Mouse (Mus musculus) thymus, adult 2 months (tissue): ENCODE results near the gene Ces1b. TPM values are rescaled to one million over a fixed set of nuclear protein-coding genes. Genes with fewer than 3 reads are reported as not detected.

Experiments used
- DNase-seq: peaks from one replicate; pipeline ENCODE4 v3.0.0; 2021
- H3K27ac ChIP-seq: fragments of 200-500 bp; 2 replicates; pipeline ENCODE4 v1.5.1; 2012; ENCODE audit warnings: low read length, control low read depth; ENCODE audit not compliant: control insufficient read depth, insufficient read depth
- H3K27me3 ChIP-seq: fragments of 200-500 bp; 2 replicates; pipeline ENCODE4 v1.6.1; 2012; ENCODE audit warnings: mild to moderate bottlenecking, low read length, moderate library complexity, mixed read lengths; ENCODE audit not compliant: control insufficient read depth, insufficient read depth
- H3K36me3 ChIP-seq: fragments of 200-500 bp; 2 replicates; pipeline ENCODE4 v1.6.1; 2012; ENCODE audit warnings: mild to moderate bottlenecking, low read length, moderate library complexity; ENCODE audit not compliant: control insufficient read depth, insufficient read depth
- H3K4me1 ChIP-seq: fragments of 200-500 bp; replicated peaks from 2 replicates; pipeline ENCODE4 v1.6.1; 2012; ENCODE audit warnings: low read length; ENCODE audit not compliant: control insufficient read depth, insufficient read depth
- H3K4me3 ChIP-seq: fragments of 200-500 bp; 2 replicates; pipeline ENCODE4 v1.5.1; 2012; ENCODE audit warnings: mild to moderate bottlenecking, low read length, control low read depth, moderate library complexity; ENCODE audit not compliant: control insufficient read depth, insufficient read depth
- CTCF ChIP-seq: fragments of 200-500 bp; IDR thresholded peaks from 2 replicates; pipeline ENCODE4 v1.5.1; 2012; ENCODE audit warnings: mild to moderate bottlenecking, control low read depth, low read length, moderate library complexity, borderline replicate concordance; ENCODE audit not compliant: control insufficient read depth, poor library complexity, insufficient read depth; ENCODE audit errors: extremely low read depth
- POLR2A ChIP-seq: fragments of 200-500 bp; IDR thresholded peaks from 2 replicates; pipeline ENCODE4 v1.6.1; 2012; ENCODE audit warnings: mild to moderate bottlenecking, low read length, control low read depth, moderate library complexity; ENCODE audit not compliant: control insufficient read depth, poor library complexity, insufficient read depth; ENCODE audit errors: extremely low read depth
- WGBS: fragments of 180-500 bp; shearing (Covaris S2); methylation state at CpG from one replicate; pipeline ENCODE4 v1.1.7; 2018; 5-methylcytosine and 5-hydroxymethylcytosine counted together
- polyA plus RNA-seq: library from polyadenylated mRNA; depleted of rRNA; stranded (reverse); fragments of >200 nt; gene quantifications from 2 replicates; pipeline ENCODE4 v1.2.3, GENCODE M21; 2012

Gene Ces1b
- polyA plus RNA-seq, 1 experiment = 0.73 TPM

DNA sequence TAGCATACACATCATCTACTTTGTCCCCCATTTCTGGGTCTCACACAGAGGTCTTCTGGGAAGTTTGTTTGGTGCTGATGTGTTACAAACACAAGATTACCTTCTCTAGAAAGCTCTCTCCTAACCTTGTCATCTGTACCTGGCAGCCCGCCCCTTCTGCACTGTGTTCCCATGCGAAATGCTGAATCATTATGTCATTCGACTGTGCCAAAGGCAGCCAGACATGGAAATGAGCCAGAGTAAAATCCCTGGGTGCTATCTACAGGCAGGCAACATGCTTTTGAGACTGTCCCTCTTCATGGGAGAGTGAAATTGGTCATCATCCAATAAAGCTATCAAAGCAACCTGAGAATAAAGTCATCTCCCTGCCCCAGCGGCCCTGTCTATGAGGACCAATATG is 4.6 kb downstream of the Ces1b start:
- no peak for DNase-seq
- no peak overlapping the region for H3K4me3 ChIP-seq
- no peaks in the 10 kb centered on the region for H3K4me1 ChIP-seq
- no peak overlapping the region for H3K27ac ChIP-seq
- no peaks in the 10 kb centered on the region for H3K27me3 ChIP-seq
- H3K36me3 ChIP-seq = no peaks in the 10 kb centered on the region
- 50% methylated on average over 4 of the region's 4 CpGs for WGBS
- TF ChIP-seq POLR2A (no peak), CTCF (no peak)

DNA sequence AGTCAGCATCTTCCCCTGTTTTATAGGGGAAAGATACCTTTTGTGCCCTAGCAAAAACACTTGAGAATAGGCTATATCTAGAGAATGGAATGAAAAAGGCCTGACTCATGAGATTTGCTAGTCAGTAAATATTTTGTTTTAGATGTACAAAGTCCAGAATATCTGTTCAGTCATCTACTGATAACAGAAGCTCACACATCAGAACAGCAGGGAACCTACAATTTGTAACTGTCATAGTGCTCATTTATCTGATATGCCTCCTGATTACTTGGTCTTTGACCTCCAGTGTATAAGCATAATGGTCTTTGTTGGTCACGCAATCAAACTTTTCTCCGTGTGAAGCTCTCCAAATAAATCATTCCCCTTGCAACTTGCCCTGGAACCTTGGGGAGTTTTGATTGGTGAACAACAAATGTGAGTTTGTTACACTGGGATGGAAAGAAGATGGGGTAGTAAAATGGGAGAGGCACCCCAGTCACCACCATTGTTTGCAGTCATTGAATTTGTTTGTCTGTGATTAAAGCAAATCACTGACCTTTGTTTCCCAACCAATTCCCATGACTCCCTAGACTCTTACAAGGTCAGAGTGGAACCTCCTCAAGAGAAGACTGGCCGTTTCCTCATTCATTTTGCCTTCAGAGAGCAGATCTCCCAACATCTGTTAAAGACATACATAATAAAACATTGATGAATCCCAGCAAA is 16.2 kb downstream of the Ces1b start:
- no peak for TF ChIP-seq POLR2A
- TF ChIP-seq CTCF = no peak
- WGBS = 88% methylated on average over 3 of the region's 3 CpGs
- H3K4me1 ChIP-seq = no peaks in the 10 kb centered on the region
- no peak overlapping the region for H3K27ac ChIP-seq
- no peak for DNase-seq
- H3K36me3 ChIP-seq = no peaks in the 10 kb centered on the region
- H3K27me3 ChIP-seq = no peaks in the 10 kb centered on the region
- no peak overlapping the region for H3K4me3 ChIP-seq

- TF ChIP-seq CTCF = no peak
- no peak for TF ChIP-seq POLR2A
- Histone ChIP-seq H3K36me3 (no peaks in the 10 kb centered on the region), H3K4me1 (no peaks in the 10 kb centered on the region), H3K27ac (no peak overlapping the region), H3K4me3 (no peak overlapping the region), H3K27me3 (no peaks in the 10 kb centered on the region)
- DNase-seq = peak; percentile 1
- WGBS = 27% methylated on average over 2 of the region's 2 CpGs
Measured at GRCm38 (mm10) chr8:93059185-93059584, 20.6 kb downstream of the Ces1b start.

DNA sequence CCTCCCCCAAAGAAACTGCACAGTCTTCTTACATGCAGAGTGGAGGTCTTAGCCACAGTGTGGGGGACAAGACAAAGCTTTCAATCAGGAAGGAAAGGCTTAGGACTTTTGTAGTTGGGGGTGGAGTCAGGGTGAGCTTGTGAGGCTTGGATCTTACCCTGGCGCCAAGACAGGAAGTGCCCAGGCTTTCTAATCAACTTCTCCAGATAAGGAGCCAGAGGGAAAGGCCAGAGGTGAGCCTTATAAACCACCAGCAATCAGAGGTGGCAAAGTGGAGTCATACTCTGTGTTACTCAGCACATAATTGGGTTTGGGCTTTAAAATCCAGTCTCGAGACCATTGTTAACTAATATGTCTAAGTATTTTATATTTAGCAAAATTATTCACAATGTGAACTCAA is 24.6 kb downstream of the Ces1b start:
- Histone ChIP-seq H3K27ac (no peak overlapping the region), H3K36me3 (no peaks in the 10 kb centered on the region), H3K4me1 (no peaks in the 10 kb centered on the region), H3K27me3 (no peaks in the 10 kb centered on the region), H3K4me3 (no peak overlapping the region)
- 54% methylated on average over 2 of the region's 2 CpGs for WGBS
- DNase-seq = no peak
- TF ChIP-seq CTCF = no peak
- no peak for TF ChIP-seq POLR2A

DNA sequence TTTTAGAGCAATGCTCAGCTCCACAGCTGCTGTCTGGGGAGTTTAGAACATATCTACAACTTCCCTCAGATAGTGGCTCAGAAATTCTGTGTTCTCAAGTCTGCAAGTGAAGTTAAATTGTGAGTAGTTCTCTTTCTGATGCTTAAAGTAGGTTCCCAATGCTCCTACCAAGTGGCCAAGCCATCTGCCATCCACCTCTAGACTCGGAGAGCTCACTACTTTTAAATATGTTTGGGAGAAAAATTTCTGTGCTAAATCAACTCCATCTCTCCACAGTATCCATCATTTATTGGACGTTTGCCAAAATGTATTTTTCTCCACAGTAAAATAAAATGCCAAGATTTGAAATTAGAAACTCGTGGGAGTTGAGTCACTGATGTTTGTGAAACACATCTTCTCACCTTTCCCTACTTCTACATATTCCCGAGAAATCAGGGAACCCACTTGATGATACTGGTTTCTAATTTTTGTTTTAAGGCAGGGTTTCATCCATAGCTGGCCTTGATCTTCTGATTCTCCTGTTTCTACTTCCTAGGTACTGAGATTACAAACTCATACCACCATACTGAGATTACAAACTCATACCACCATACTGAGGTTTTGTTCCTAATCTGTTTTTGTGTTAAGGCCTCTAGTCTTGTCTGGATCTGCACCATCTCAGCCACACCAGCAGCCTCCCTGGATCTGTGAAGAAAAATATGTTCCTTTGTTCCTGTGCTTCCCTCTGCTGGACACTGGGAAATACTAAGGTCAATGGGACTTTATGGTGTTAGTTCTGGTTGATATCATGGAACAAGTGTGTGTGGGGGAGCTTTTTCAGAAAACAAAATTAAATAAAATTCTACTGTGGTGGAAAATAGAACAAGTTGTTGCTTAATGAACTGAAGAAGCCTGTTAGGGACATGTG is 31.1 kb downstream of the Ces1b start:
- Histone ChIP-seq H3K36me3 (no peaks in the 10 kb centered on the region), H3K4me1 (no peaks in the 10 kb centered on the region), H3K27ac (no peak overlapping the region), H3K4me3 (no peak overlapping the region), H3K27me3 (no peaks in the 10 kb centered on the region)
- TF ChIP-seq CTCF (no peak), POLR2A (no peak)
- no peak for DNase-seq
- whole genome bisulfite sequencing = 74% methylated on average over 4 of the region's 4 CpGs

GRCm38 (mm10) chr8:93048092-93048491 is 31.7 kb downstream of the Ces1b start, which contains the start of gene Ces1a:
Ces1a (minus strand) TSS chr8:93048192.
- Histone ChIP-seq H3K4me1 (no peaks in the 10 kb centered on the region), H3K36me3 (no peaks in the 10 kb centered on the region), H3K27ac (no peak within 1 kb of the TSS), H3K27me3 (no peaks in the 10 kb centered on the region), H3K4me3 (no peak within 1 kb of the TSS)
- TF ChIP-seq POLR2A (no peak), CTCF (no peak)
- DNase-seq = no peak
- 87% methylated on average over 3 of the region's 3 CpGs for WGBS
